Comparison of ENCODE assay signal across 36 mouse cellular contexts in the genomic region with DNA sequence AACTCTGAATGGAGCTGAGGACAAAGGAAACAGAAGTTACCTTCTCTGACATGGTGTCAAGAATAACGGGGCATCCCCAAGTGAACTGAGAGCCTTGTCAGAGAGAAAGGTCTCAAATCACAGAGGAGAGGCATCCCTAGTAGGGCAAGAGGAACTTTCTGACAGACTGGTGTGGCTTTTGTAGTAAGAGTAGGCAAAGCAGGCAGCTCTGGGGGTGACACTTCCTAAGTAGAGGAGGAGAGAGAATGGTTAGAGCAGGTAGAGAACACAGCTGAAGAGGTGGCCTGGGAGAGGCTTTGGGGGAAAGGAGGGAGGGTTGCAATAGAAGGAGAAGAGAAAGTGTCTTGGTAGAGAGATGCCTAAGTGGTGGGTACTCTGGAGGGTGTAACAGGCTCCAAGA. TPM values are rescaled to one million over a fixed set of nuclear protein-coding genes. Genes with fewer than 3 reads are reported as not detected.
"Had no signal": no experiment of that assay in that cellular context is flagged by ENCODE, and none has a peak within 500 bp of the region (broad histone marks: within the 10 kb centered on the region; RNA-seq: fewer than 3 reads in every experiment).

No protein-coding gene starts in this region.

- H3K9me3 ChIP-seq: embryonic facial prominence, embryonic 10.5 days; embryonic facial prominence, embryonic 12.5 days; embryonic facial prominence, embryonic 13.5 days; embryonic facial prominence, embryonic 15.5 days; forebrain, embryonic 10.5 days; forebrain, embryonic 12.5 days; forebrain, embryonic 13.5 days; forebrain, embryonic 15.5 days had no signal

- H3K36me3 ChIP-seq: embryonic facial prominence, embryonic 10.5 days; embryonic facial prominence, embryonic 12.5 days; embryonic facial prominence, embryonic 13.5 days; embryonic facial prominence, embryonic 15.5 days; forebrain, embryonic 10.5 days; forebrain, embryonic 12.5 days; forebrain, embryonic 15.5 days had no signal

- H3K4me3 ChIP-seq: embryonic facial prominence, embryonic 10.5 days; embryonic facial prominence, embryonic 12.5 days; embryonic facial prominence, embryonic 13.5 days; embryonic facial prominence, embryonic 15.5 days; erythroblast, embryonic 14.5 days; forebrain, embryonic 10.5 days; forebrain, embryonic 12.5 days; forebrain, embryonic 13.5 days; forebrain, embryonic 15.5 days; gastrocnemius, adult 2 months had no signal

- H3K4me1 ChIP-seq: embryonic facial prominence, embryonic 12.5 days; forebrain, embryonic 12.5 days; forebrain, embryonic 13.5 days; forebrain, embryonic 15.5 days had no signal

- H3K27me3 ChIP-seq: embryonic facial prominence, embryonic 13.5 days; embryonic facial prominence, embryonic 15.5 days; forebrain, embryonic 13.5 days; forebrain, embryonic 15.5 days had no signal

- H3K27ac ChIP-seq: embryonic facial prominence, embryonic 10.5 days; embryonic facial prominence, embryonic 12.5 days; embryonic facial prominence, embryonic 13.5 days; embryonic facial prominence, embryonic 15.5 days; forebrain, embryonic 10.5 days; forebrain, embryonic 12.5 days; forebrain, embryonic 13.5 days; forebrain, embryonic 15.5 days; gastrocnemius, adult 2 months had no signal

- H3K9ac ChIP-seq: embryonic facial prominence, embryonic 12.5 days; embryonic facial prominence, embryonic 13.5 days; embryonic facial prominence, embryonic 15.5 days; forebrain, embryonic 12.5 days; forebrain, embryonic 13.5 days; forebrain, embryonic 15.5 days; forebrain, postnatal 0 days had no signal

- DNase-seq: cerebellum, adult 2 months; cerebellum, adult 8-10 months; cerebellum, adult 9-11 months; cerebellum, postnatal 10 days; cerebellum, postnatal 14 days; cerebellum, postnatal 25 days; cerebellum, postnatal 36 days; embryo, embryonic 11 days; forebrain, postnatal 0 days; gastrocnemius, adult 2 months; gastrocnemius, postnatal 10 days; gastrocnemius, postnatal 14 days; gastrocnemius, postnatal 25 days; gastrocnemius, postnatal 36 days; heart, adult 18-20 months had no signal

RNA-seq across cellular contexts. Expression of a gene that starts 1.6 kb away (rescaled TPM):
- total RNA-seq: common myeloid progenitor, adult 5-6 weeks; granulocyte monocyte progenitor cell, adult 5-6 weeks had no signal

RNA-seq across cellular contexts. Expression of a gene that starts 8.8 kb away (rescaled TPM):
- total RNA-seq: common myeloid progenitor, adult 5-6 weeks; forebrain, postnatal 0 days; gastrocnemius, adult 8-10 months; gastrocnemius, postnatal 14 days; granulocyte monocyte progenitor cell, adult 5-6 weeks had no signal
- polyA plus RNA-seq: cerebellum, adult 2 months; cortical plate, adult 2 months; embryonic facial prominence, embryonic 10.5 days; erythroblast, embryonic 14.5 days; forebrain, embryonic 10.5 days; forebrain, embryonic 11.5 days; forebrain, embryonic 13.5 days; forebrain, embryonic 14.5 days; forebrain, embryonic 15.5 days; forebrain, embryonic 16.5 days; forebrain, postnatal 0 days; frontal cortex, adult 2 months; heart, embryonic 11.5 days had no signal

RNA-seq across cellular contexts. Expression of a gene that starts 24.9 kb away (rescaled TPM):
- total RNA-seq: common myeloid progenitor, adult 5-6 weeks; gastrocnemius, adult 18-20 months; gastrocnemius, adult 2 months; gastrocnemius, adult 8-10 months; gastrocnemius, postnatal 25 days; gastrocnemius, postnatal 36 days; granulocyte monocyte progenitor cell, adult 5-6 weeks; heart, adult 18-20 months; heart, adult 8-10 months had no signal
- polyA plus RNA-seq: embryonic facial prominence, embryonic 10.5 days; embryonic facial prominence, embryonic 11.5 days; embryonic facial prominence, embryonic 12.5 days; erythroblast, embryonic 14.5 days; forebrain, embryonic 10.5 days; forebrain, embryonic 11.5 days; forebrain, embryonic 12.5 days; forebrain, embryonic 13.5 days; forebrain, embryonic 14.5 days; forebrain, embryonic 16.5 days had no signal
